Mouse (Mus musculus) brown adipose tissue, adult 24 weeks (tissue): Measurements from ENCODE around the gene G2e3. TPM values are rescaled to one million over a fixed set of nuclear protein-coding genes. Genes with fewer than 3 reads are reported as not detected.

ENCODE experiments used
- H3K27ac ChIP-seq: fragments of 200-500 bp; replicated peaks from 2 replicates; pipeline ENCODE4 v1.5.1; 2012; ENCODE audit warnings: low read depth, mild to moderate bottlenecking, low read length
- H3K4me1 ChIP-seq: fragments of 200-500 bp; 2 replicates; pipeline ENCODE4 v1.6.1; 2012; ENCODE audit warnings: low read length, mixed read lengths; ENCODE audit not compliant: control insufficient read depth, insufficient read depth, insufficient read length
- H3K4me3 ChIP-seq: fragments of 200-500 bp; 2 replicates; pipeline ENCODE4 v1.5.1; 2012; ENCODE audit warnings: low read depth, mild to moderate bottlenecking, low read length, moderate library complexity; ENCODE audit not compliant: insufficient read depth
- polyA plus RNA-seq: library from polyadenylated mRNA; stranded (reverse); fragments of >200 nt; gene quantifications from 2 replicates; pipeline ENCODE4 v1.2.4, GENCODE M21; 2012; ENCODE audit not compliant: missing spikeins, insufficient read depth, insufficient read length

G2e3 gene
- polyA plus RNA-seq, 1 experiment, result 1.7 TPM

DNA sequence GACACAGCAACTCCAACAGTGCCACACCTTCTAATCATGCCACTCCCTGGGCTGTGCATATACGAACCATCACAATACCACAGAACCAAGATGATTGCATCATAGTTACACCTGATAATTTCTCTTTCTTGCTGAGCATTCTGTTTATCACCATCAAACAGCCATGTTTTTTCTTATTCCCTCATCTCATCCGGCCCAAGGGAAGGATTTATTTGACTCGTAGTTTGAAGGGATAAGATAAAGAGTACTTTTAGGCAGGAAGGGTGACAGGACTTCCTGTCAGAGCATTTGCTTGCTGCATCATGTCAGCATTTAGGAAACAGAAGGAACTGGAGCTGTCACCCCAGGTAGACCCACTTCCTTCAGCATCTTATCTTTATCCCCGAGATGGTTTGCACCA, 63.5 kb downstream of the G2e3 start:
- Histone ChIP-seq H3K27ac (no peak overlapping the region), H3K4me1 (no peaks in the 10 kb centered on the region), H3K4me3 (no peak overlapping the region)

Other genes with a start within 250 kb of the G2e3 start
- 52.7 and 68.7 TPM in 2 replicates for gene Scfd1, start 29.4 kb downstream of the G2e3 start, polyA plus RNA-seq
- gene Coch, start 245.3 kb downstream of the G2e3 start, polyA plus RNA-seq, result not detected in 2 replicates